Mouse (Mus musculus) MEL (cell line): ENCODE results near the gene Igf2bp2. TPM values are rescaled to one million over a fixed set of nuclear protein-coding genes. Genes with fewer than 3 reads are reported as not detected.
A peak's percentile ranks its signal among the peaks of the same experiment; 100 is the strongest.

Source experiments
- DNase-seq: peaks from one replicate; pipeline ENCODE4 v3.0.0; 2011; ENCODE audit warnings: low read depth, low spot score
- H3K27ac ChIP-seq: 2 replicates; pipeline ENCODE4 v1.5.1; 2012; ENCODE audit warnings: low read depth, mild to moderate bottlenecking, control low read depth, low read length, moderate library complexity; ENCODE audit not compliant: control insufficient read depth
- H3K27me3 ChIP-seq, 2 experiments: fragments of 150-350 bp in 1 of 2; sonication (generic) in 1 of 2; 2 replicates each; pipeline ENCODE4 v1.6.1; 2012; ENCODE audit warnings: low read length in 2 of 2, mild to moderate bottlenecking in 2 of 2, improper control_type of control experiment in 1 of 2, moderate library complexity in 1 of 2; ENCODE audit not compliant: insufficient read depth in 2 of 2, control insufficient read depth in 1 of 2
- H3K36me3 ChIP-seq, 2 experiments: 2 replicates each; pipeline ENCODE4 v1.6.1; 2012 to 2014; ENCODE audit warnings: low read length in 2 of 2, improper control_type of control experiment in 1 of 2, inconsistent platforms in 1 of 2, mild to moderate bottlenecking in 1 of 2; ENCODE audit not compliant: insufficient read depth in 2 of 2, control insufficient read depth in 1 of 2
- H3K4me1 ChIP-seq, 2 experiments: fragments of 150-350 bp in 1 of 2; sonication (generic) in 1 of 2; 2 replicates each; pipeline ENCODE4 v1.6.1; 2012; ENCODE audit warnings: low read length in 2 of 2, improper control_type of control experiment in 1 of 2, mild to moderate bottlenecking in 1 of 2; ENCODE audit not compliant: insufficient read depth in 2 of 2, control insufficient read depth in 1 of 2
- H3K4me3 ChIP-seq, 2 experiments: fragments of 150-350 bp in 1 of 2; sonication (generic) in 1 of 2; 2 replicates each; pipeline ENCODE4 v1.5.1; 2012; ENCODE audit warnings: low read depth in 2 of 2, low read length in 2 of 2, mild to moderate bottlenecking in 2 of 2, moderate library complexity in 2 of 2, control low read depth in 1 of 2, improper control_type of control experiment in 1 of 2; ENCODE audit not compliant: control insufficient read depth in 1 of 2, insufficient read depth in 1 of 2
- H3K79me2 ChIP-seq: 2 replicates; pipeline ENCODE4 v1.6.1; 2012; ENCODE audit warnings: mild to moderate bottlenecking, low read length, moderate library complexity; ENCODE audit not compliant: control insufficient read depth, poor library complexity, insufficient read depth
- H3K9ac ChIP-seq: 2 replicates; pipeline ENCODE4 v1.6.1; 2012; ENCODE audit warnings: low read depth, mild to moderate bottlenecking, control low read depth, low read length, moderate library complexity; ENCODE audit not compliant: control insufficient read depth, poor library complexity, severe bottlenecking
- H3K9me3 ChIP-seq: fragments of 150-350 bp; sonication (generic); replicated peaks from 2 replicates; pipeline ENCODE4 v1.6.1; 2012; ENCODE audit warnings: mild to moderate bottlenecking, low read length, improper control_type of control experiment, moderate library complexity; ENCODE audit not compliant: insufficient read depth
- CHD2 ChIP-seq: IDR thresholded peaks from 2 replicates; pipeline ENCODE4 v1.6.1; 2011; ENCODE audit warnings: low read length, improper control_type of control experiment
- ELF1 ChIP-seq: IDR thresholded peaks from 2 replicates; pipeline ENCODE4 v1.6.1; 2014; ENCODE audit warnings: low read depth, mild to moderate bottlenecking, inconsistent platforms, low read length, improper control_type of control experiment, moderate library complexity
- GATA1 ChIP-seq: IDR thresholded peaks from 2 replicates; pipeline ENCODE4 v1.6.1; 2011; ENCODE audit warnings: low read depth, low read length, improper control_type of control experiment
- JUND ChIP-seq: IDR thresholded peaks from 2 replicates; pipeline ENCODE4 v1.6.1; 2011; ENCODE audit warnings: low read depth, mild to moderate bottlenecking, improper control_type of control experiment, low read length
- KAT2A ChIP-seq: conservative IDR thresholded peaks from 2 replicates; pipeline ENCODE4 v1.6.1; 2012; ENCODE audit warnings: low read depth, low read length, improper control_type of control experiment, inconsistent platforms
- MAZ ChIP-seq: IDR thresholded peaks from 2 replicates; pipeline ENCODE4 v1.6.1; 2012; ENCODE audit warnings: low read depth, mild to moderate bottlenecking, inconsistent platforms, low read length, improper control_type of control experiment
- MEF2A ChIP-seq: IDR thresholded peaks from 2 replicates; pipeline ENCODE4 v1.6.1; 2014; ENCODE audit warnings: low read depth, mild to moderate bottlenecking, inconsistent platforms, low read length, improper control_type of control experiment; ENCODE audit not compliant: poor library complexity, insufficient replicate concordance, severe bottlenecking; ENCODE audit errors: extremely low read depth
- MYB ChIP-seq: IDR thresholded peaks from 2 replicates; pipeline ENCODE4 v1.6.1; 2011; ENCODE audit warnings: mild to moderate bottlenecking, low read depth, low read length, improper control_type of control experiment
- NRF1 ChIP-seq: IDR thresholded peaks from 2 replicates; pipeline ENCODE4 v1.6.1; 2014; ENCODE audit warnings: low read depth, mild to moderate bottlenecking, inconsistent platforms, low read length, improper control_type of control experiment, moderate library complexity; ENCODE audit not compliant: poor library complexity, insufficient read depth, severe bottlenecking
- POLR2A ChIP-seq, 2 experiments: IDR thresholded peaks; 2 replicates each; pipeline ENCODE4 v1.6.1; 2011 to 2012; ENCODE audit warnings: low read length in 2 of 2, mild to moderate bottlenecking in 2 of 2, control low read depth in 1 of 2, improper control_type of control experiment in 1 of 2, low read depth in 1 of 2, moderate library complexity in 1 of 2; ENCODE audit not compliant: control insufficient read depth in 1 of 2, insufficient read depth in 1 of 2, poor library complexity in 1 of 2
- POLR2AphosphoS2 ChIP-seq: IDR thresholded peaks from 2 replicates; pipeline ENCODE4 v1.6.1; 2011; ENCODE audit warnings: low read length, improper control_type of control experiment
- RAD21 ChIP-seq: IDR thresholded peaks from 2 replicates; pipeline ENCODE4 v1.6.1; 2011; ENCODE audit warnings: mild to moderate bottlenecking, low read depth, low read length, improper control_type of control experiment
- RCOR1 ChIP-seq: IDR thresholded peaks from 2 replicates; pipeline ENCODE4 v1.6.1; 2012; ENCODE audit warnings: low read depth, mild to moderate bottlenecking, inconsistent platforms, low read length, improper control_type of control experiment
- SIN3A ChIP-seq: IDR thresholded peaks from 2 replicates; pipeline ENCODE4 v1.6.1; 2012; ENCODE audit warnings: low read length, improper control_type of control experiment, inconsistent platforms
- TAL1 ChIP-seq: IDR thresholded peaks from 2 replicates; pipeline ENCODE4 v1.6.1; 2012; ENCODE audit warnings: mild to moderate bottlenecking, inconsistent platforms, low read length, moderate library complexity, mixed read lengths
- USF2 ChIP-seq, 2 experiments: IDR thresholded peaks; 2 replicates each; pipeline ENCODE4 v1.6.1; 2011 to 2012; ENCODE audit warnings: improper control_type of control experiment in 2 of 2, low read length in 2 of 2, borderline replicate concordance in 1 of 2, inconsistent platforms in 1 of 2, low read depth in 1 of 2, mild to moderate bottlenecking in 1 of 2; ENCODE audit not compliant: insufficient read depth in 1 of 2
- ZC3H11A ChIP-seq: IDR thresholded peaks from 2 replicates; pipeline ENCODE4 v1.6.1; 2012; ENCODE audit warnings: low read depth, mild to moderate bottlenecking, inconsistent platforms, low read length, improper control_type of control experiment
- polyA plus RNA-seq, 2 experiments: library from polyadenylated mRNA; stranded (reverse) in 1 of 2; unstranded in 1 of 2; fragments of >175 nt in 1 of 2; fragments of >200 nt in 1 of 2; gene quantifications; 2 replicates each; pipeline versions ENCODE4 v1.2.1 to v1.2.4; 2012; ENCODE audit warnings: low replicate concordance in 2 of 2, low read depth in 1 of 2; ENCODE audit not compliant: insufficient read length in 2 of 2, insufficient read depth in 1 of 2, missing spikeins in 1 of 2
- total RNA-seq: library from RNA; depleted of rRNA; stranded (reverse); fragments of 300-350 nt; gene quantifications from 2 replicates; pipeline ENCODE4 v1.2.3, GENCODE M21; 2012

The Igf2bp2 gene
- total and polyA plus RNA-seq, 3 experiments: 0.23 to 0.86 TPM; not detected in 1

DNA sequence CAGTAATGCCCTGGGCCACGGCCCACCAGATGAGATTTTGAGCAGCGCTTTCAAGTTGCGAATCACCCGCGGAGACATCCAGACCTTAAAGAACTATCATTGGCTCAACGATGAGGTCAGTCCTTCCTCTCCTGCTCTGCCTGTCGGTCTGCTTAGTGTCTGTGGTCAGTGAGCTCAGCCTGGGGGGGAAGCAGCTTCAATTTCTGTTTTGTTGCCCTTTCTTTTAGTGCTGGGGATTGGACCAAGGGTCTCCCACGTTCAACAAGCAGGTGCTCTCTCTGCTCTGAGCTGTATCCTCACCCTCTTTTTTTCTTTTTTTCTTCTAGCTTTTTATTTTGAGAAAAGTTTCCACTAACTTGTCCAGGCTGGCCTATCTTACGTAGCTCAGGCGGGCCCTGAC lies 124.5 kb downstream of the Igf2bp2 start:
- Histone ChIP-seq H3K27ac (no peak overlapping the region), H3K27me3 (no peaks in the 10 kb centered on the region), H3K4me1 (no peaks in the 10 kb centered on the region), H3K36me3 (peaks cover 0 to 5% of the 10 kb centered on the region in 2 experiments; a peak in 3 of 4 replicates), H3K4me3 (no peak overlapping the region), H3K9ac (no peak overlapping the region), H3K79me2 (no peaks in the 10 kb centered on the region), H3K9me3 (no peaks in the 10 kb centered on the region)
- no peak for TF ChIP-seq MYB
- TF ChIP-seq RCOR1: no peak
- no peak for TF ChIP-seq MEF2A
- TF ChIP-seq POLR2AphosphoS2: no peak
- TF ChIP-seq USF2 (IDR thresholded peaks at IDR 0.05; ENCODE audit: borderline replicate concordance in 1 of 2, insufficient read depth in 1 of 2, low read depth in 1 of 2, low read length in 2 of 2): no peak
- TF ChIP-seq MAZ: no peak
- no peak for TF ChIP-seq POLR2A (IDR thresholded peaks at IDR 0.05; ENCODE audit: control insufficient read depth in 1 of 2, insufficient read depth in 1 of 2, low read depth in 1 of 2, low read length in 2 of 2, poor library complexity in 1 of 2)
- no peak for TF ChIP-seq GATA1
- TF ChIP-seq JUND: no peak
- TF ChIP-seq SIN3A: no peak
- TF ChIP-seq NRF1: no peak
- TF ChIP-seq ELF1: no peak
- no peak for DNase-seq

GRCm38 (mm10) chr16:22027474-22027873 lies 135.6 kb downstream of the Igf2bp2 start:
- Histone ChIP-seq H3K4me3 (no peak overlapping the region), H3K27me3 (no peaks in the 10 kb centered on the region), H3K9ac (no peak overlapping the region)
- no peak for TF ChIP-seq MAZ
- TF ChIP-seq POLR2AphosphoS2: no peak
- no peak for TF ChIP-seq ZC3H11A
- TF ChIP-seq KAT2A: no peak
- no peak for TF ChIP-seq CHD2
- no peak for TF ChIP-seq RAD21
- TF ChIP-seq POLR2A (IDR thresholded peaks at IDR 0.05; ENCODE audit: control insufficient read depth in 1 of 2, insufficient read depth in 1 of 2, low read depth in 1 of 2, low read length in 2 of 2, poor library complexity in 1 of 2): no peak
- TF ChIP-seq NRF1: no peak
- TF ChIP-seq TAL1: no peak
- TF ChIP-seq, all 39 proteins: peak for 0
- Histone ChIP-seq H3K4me1 (peaks cover 3 to 4% of the 10 kb centered on the region in 2 experiments; a peak in 2 of 4 replicates), H3K36me3 (peaks cover 7 to 35% of the 10 kb centered on the region in 2 experiments), H3K9me3 (no peaks in the 10 kb centered on the region), H3K27ac (no peak overlapping the region), H3K79me2 (no peaks in the 10 kb centered on the region)
- DNase-seq: peak; percentile 32
